Mouse (Mus musculus) kidney, postnatal 0 days (tissue): ENCODE results near the gene Prkg1. TPM values are rescaled to one million over a fixed set of nuclear protein-coding genes. Genes with fewer than 3 reads are reported as not detected.
A peak's percentile ranks its signal among the peaks of the same experiment; 100 is the strongest.

ENCODE experiments used
- ATAC-seq: fragments of 200-750 bp; cut with Nextera tagmentation; replicated peaks from 2 replicates; pipeline ENCODE4 v1.8.0; 2017; ENCODE audit warnings: low read depth, moderate number of reproducible peaks, moderate TSS enrichment, moderate library complexity; ENCODE audit not compliant: low FRiP score
- DNase-seq: peaks from one replicate; pipeline ENCODE4 v3.0.0-alpha.2; 2016; ENCODE audit warnings: low spot score
- H3K27ac ChIP-seq: fragments of 300-500 bp; sonication (generic); 2 replicates; pipeline ENCODE4 v1.5.1; 2014; ENCODE audit warnings: mild to moderate bottlenecking
- H3K27me3 ChIP-seq: fragments of 300-500 bp; sonication (generic); 2 replicates; pipeline ENCODE4 v1.6.1; 2014; ENCODE audit warnings: low read length, mixed read lengths; ENCODE audit not compliant: insufficient read depth
- H3K36me3 ChIP-seq: fragments of 300-500 bp; sonication (generic); 2 replicates; pipeline ENCODE4 v1.6.1; 2014; ENCODE audit warnings: low read length, mixed read lengths; ENCODE audit not compliant: insufficient read depth
- H3K4me1 ChIP-seq: fragments of 300-500 bp; sonication (generic); replicated peaks from 2 replicates; pipeline ENCODE4 v1.6.1; 2014; ENCODE audit warnings: antibody characterized with exemption, low read length, mixed read lengths; ENCODE audit not compliant: insufficient read depth
- H3K4me2 ChIP-seq: fragments of 300-500 bp; sonication (generic); 2 replicates; pipeline ENCODE4 v1.6.1; 2014; ENCODE audit warnings: mild to moderate bottlenecking, low read length, moderate library complexity, mixed read lengths
- H3K4me3 ChIP-seq: fragments of 300-500 bp; sonication (generic); replicated peaks from 2 replicates; pipeline ENCODE4 v1.5.1; 2014; ENCODE audit warnings: low read depth, low read length
- H3K9ac ChIP-seq: fragments of 300-500 bp; sonication (generic); 2 replicates; pipeline ENCODE4 v1.6.1; 2014; ENCODE audit warnings: low read depth, low read length
- H3K9me3 ChIP-seq: fragments of 300-500 bp; sonication (generic); replicated peaks from 2 replicates; pipeline ENCODE4 v1.6.1; 2016; ENCODE audit warnings: low read length, inconsistent platforms, mixed read lengths
- CTCF ChIP-seq: IDR thresholded peaks from 2 replicates; pipeline ENCODE4 v1.5.1; 2016; ENCODE audit warnings: antibody characterized with exemption, low read depth, mild to moderate bottlenecking, moderate library complexity
- WGBS: fragments of 180-500 bp; shearing (Covaris S2); extraction: QIAGEN DNeasy Blood & Tissue Kit; methylation state at CpG from one replicate; pipeline ENCODE4 v1.1.7; 2014; 5-methylcytosine and 5-hydroxymethylcytosine counted together
- polyA plus RNA-seq: library from polyadenylated mRNA; unstranded; fragments of >200 nt; fragmentation: Nextera tagmentation; extraction: Ambion mirVana; gene quantifications from 2 replicates; pipeline ENCODE4 v1.2.1, GENCODE M21; 2015

The Prkg1 gene
- polyA plus RNA-seq, 1 experiment from 2014 or later, result 2.3 TPM

DNA sequence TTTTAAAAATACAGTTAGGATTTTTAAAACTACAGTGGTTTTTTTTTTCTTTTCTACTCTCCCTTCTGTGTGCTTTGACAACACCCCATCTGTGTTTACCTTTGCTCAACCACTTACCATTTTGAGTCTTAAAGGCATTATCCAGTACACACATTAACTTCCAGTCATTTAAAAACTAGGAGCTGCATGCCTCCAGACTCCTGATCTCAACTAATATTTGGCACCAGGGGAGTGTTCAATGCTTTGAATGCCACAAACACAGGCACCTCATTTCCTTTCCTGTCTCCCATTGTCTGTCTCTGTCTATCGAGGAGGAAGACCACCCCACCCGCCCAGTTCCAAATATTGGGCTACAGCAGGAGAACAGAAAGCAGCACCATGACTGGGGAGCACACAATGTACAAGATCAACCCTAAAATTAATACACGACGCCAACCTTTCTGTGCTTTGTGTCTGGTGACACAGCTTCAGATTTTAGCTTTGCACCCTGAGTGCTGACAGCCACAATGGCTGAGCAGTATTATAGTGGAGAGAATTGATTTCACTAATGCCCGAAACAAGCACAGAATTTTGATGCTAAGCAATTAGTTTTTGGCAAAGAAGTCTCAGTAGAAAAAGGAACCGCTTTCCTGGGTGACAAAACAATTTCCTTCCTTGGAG is 576.1 kb downstream of the Prkg1 start:
- H3K9me3 ChIP-seq, result no peaks in the 10 kb centered on the region
- no peak overlapping the region for H3K4me3 ChIP-seq
- H3K4me1 ChIP-seq, result no peaks in the 10 kb centered on the region
- no peak overlapping the region for H3K9ac ChIP-seq
- no peak for ATAC-seq
- no peak for TF ChIP-seq CTCF
- H3K36me3 ChIP-seq, result no peaks in the 10 kb centered on the region
- WGBS, result 89% methylated on average over 6 of the region's 6 CpGs
- no peaks in the 10 kb centered on the region for H3K27me3 ChIP-seq
- DNase-seq, result no peak
- H3K27ac ChIP-seq, result no peak overlapping the region
- no peak overlapping the region for H3K4me2 ChIP-seq

DNA sequence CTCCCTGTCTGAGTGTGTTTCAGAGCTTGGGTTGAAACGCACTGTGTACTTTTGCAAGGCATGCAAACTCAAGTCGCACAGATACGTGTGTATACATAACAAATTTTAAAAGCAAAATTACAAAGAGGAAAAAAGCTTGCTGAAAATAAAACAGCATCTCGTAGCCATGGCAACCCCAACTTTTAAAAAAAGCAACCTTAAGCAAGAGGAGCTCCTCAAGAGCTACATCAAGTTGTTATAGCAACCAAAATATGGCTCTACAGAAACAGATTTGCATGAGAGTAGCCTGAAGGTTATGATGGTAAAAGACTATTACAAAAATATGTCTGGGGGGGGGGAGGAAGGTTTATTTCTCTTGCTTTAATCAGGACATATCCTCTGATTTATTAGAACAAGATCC is 584.1 kb downstream of the Prkg1 start:
- Histone ChIP-seq H3K9ac (no peak overlapping the region), H3K27me3 (no peaks in the 10 kb centered on the region), H3K4me1 (no peaks in the 10 kb centered on the region), H3K27ac (no peak overlapping the region), H3K36me3 (no peaks in the 10 kb centered on the region), H3K4me2 (no peak overlapping the region), H3K9me3 (no peaks in the 10 kb centered on the region), H3K4me3 (no peak overlapping the region)
- no peak for TF ChIP-seq CTCF
- DNase-seq (no peak), ATAC-seq (no peak)
- 92% methylated on average over 4 of the region's 4 CpGs for WGBS

DNA sequence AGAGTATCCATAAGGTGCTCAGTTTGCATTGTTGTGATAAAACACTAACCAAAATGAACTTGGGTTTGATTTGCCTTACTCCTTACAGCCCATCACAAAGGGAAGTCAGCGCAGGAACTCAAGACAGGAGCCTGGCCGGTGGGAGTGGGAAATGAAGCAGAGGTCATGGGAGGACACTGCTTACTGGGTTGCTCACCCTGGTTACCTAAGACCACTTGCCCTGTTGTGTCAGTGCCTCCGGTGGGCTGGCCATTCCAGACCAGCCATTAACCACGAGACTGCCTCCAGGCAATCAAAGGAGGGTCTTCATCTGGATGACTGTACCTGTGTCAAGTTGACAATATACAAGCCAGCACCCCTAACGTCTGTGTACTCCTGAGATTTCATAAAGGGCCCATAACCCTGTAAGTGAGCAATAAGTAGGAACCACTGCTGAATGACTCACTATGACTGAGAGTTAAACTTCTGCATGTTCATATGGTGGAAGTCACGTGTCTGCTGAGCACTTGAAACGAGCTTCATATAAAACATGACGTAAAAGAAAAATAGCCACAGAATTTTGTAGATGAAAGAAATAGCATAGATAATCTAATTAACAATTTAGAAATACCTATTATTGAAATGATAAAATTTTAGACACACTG is 587.4 kb downstream of the Prkg1 start:
- no peak overlapping the region for H3K4me2 ChIP-seq
- 77% methylated on average over 8 of the region's 8 CpGs for whole genome bisulfite sequencing
- no peaks in the 10 kb centered on the region for H3K27me3 ChIP-seq
- no peak for TF ChIP-seq CTCF
- H3K9ac ChIP-seq, result no peak overlapping the region
- H3K4me3 ChIP-seq, result no peak overlapping the region
- H3K27ac ChIP-seq, result no peak overlapping the region
- H3K36me3 ChIP-seq, result no peaks in the 10 kb centered on the region
- DNase-seq, result no peak
- no peaks in the 10 kb centered on the region for H3K4me1 ChIP-seq
- ATAC-seq, result no peak
- no peaks in the 10 kb centered on the region for H3K9me3 ChIP-seq

DNA sequence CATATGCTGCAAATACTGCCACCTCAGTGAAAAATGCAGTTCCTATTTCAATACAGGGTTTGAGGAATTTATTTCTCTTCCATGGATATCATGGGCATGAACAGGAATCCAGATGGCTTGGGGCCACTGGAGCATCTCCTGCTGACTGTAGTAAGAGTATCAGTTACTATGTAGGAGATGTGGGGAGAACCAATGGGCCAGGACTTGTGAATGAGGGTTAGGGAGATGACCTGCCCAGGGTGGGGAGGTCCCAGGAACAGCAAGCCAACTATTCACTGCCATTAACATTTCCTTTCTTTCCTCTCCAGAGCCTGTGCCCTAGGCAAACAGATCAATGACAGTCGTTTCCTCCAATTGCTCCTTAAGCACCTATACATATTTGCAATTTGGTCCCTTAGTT is 593.8 kb downstream of the Prkg1 start:
- DNase-seq (peak; percentile 62), ATAC-seq (0 out of 2 replicates have a peak, but pooled peaks have one; percentile 40)
- Histone ChIP-seq H3K27me3 (no peaks in the 10 kb centered on the region), H3K27ac (no peak overlapping the region), H3K4me3 (no peak overlapping the region), H3K4me1 (no peaks in the 10 kb centered on the region), H3K9ac (no peak overlapping the region), H3K36me3 (no peaks in the 10 kb centered on the region), H3K9me3 (no peaks in the 10 kb centered on the region), H3K4me2 (no peak overlapping the region)
- 38% methylated on average over 1 of the region's 1 CpGs for WGBS
- no peak for TF ChIP-seq CTCF

DNA sequence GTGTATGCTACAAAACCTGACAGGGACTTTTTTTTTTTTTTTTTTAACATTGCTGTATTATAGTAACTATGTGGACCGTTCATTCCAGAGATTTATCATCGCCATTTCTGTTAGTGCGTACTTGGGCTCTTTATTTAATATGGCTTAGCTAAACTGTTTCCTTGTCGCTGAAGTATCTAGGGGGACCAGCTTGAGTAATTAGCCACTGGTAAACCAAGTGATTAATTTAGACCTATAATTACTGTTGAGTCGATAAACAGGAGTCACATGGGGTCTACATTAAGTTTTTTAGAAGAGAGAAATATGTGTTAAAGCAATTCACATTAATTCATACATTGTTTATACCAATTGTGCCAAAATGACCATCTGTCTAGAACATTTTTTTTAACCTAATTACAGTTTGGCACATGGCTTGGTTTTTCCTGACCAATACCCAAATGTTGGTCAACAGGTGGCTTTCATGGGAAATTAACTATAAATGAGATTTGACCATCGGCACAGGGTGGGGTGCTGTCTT is 605.8 kb downstream of the Prkg1 start:
- DNase-seq (no peak), ATAC-seq (no peak)
- H3K4me1 ChIP-seq, result no peaks in the 10 kb centered on the region
- no peaks in the 10 kb centered on the region for H3K36me3 ChIP-seq
- no peaks in the 10 kb centered on the region for H3K27me3 ChIP-seq
- H3K27ac ChIP-seq, result no peak overlapping the region
- H3K9ac ChIP-seq, result no peak overlapping the region
- H3K4me2 ChIP-seq, result no peak overlapping the region
- no peak overlapping the region for H3K4me3 ChIP-seq
- WGBS, result 87% methylated on average over 6 of the region's 6 CpGs
- no peak for TF ChIP-seq CTCF
- H3K9me3 ChIP-seq, result no peaks in the 10 kb centered on the region

DNA sequence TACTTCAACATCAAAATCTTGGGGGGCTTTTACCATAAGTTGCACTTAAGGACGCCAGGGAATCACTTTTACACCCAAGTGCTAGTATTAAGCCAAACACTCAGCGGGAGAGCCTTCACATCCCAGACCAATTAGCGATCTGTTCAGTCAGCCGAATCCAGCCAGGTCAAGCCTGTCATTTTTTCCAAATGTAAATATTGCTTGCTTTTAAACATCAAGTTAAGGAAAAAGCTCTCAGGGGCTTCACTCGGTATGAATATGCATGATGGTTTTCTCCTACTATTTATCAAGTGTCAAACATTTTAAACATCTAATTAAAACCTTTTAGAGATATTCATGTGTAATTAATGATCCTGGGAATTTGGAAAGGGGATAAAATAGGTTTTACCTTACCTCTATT is 611.4 kb downstream of the Prkg1 start:
- no peak for TF ChIP-seq CTCF
- 29% methylated on average over 5 of the region's 5 CpGs for WGBS
- H3K4me2 ChIP-seq, result no peak overlapping the region
- no peaks in the 10 kb centered on the region for H3K4me1 ChIP-seq
- no peaks in the 10 kb centered on the region for H3K27me3 ChIP-seq
- H3K4me3 ChIP-seq, result no peak overlapping the region
- no peak overlapping the region for H3K9ac ChIP-seq
- no peak overlapping the region for H3K27ac ChIP-seq
- DNase-seq, result no peak
- no peak for ATAC-seq
- no peaks in the 10 kb centered on the region for H3K36me3 ChIP-seq
- H3K9me3 ChIP-seq, result no peaks in the 10 kb centered on the region
